Mouse (Mus musculus) cerebellum, adult 2 months (tissue): Measurements from ENCODE around the gene Sorl1.

Source experiments
- CTCF ChIP-seq: fragments of 200-500 bp; IDR thresholded peaks from 2 replicates; pipeline ENCODE4 v1.5.1; 2011; ENCODE audit warnings: low read depth, mild to moderate bottlenecking, control low read depth, low read length, moderate library complexity, borderline replicate concordance; ENCODE audit not compliant: insufficient read depth
- POLR2A ChIP-seq: fragments of 200-500 bp; IDR thresholded peaks from 2 replicates; pipeline ENCODE4 v1.6.1; 2011; ENCODE audit warnings: low read length, control low read depth, borderline replicate concordance; ENCODE audit not compliant: insufficient read depth

GRCm38 (mm10) chr9:42094028-42094551 is 30.0 kb downstream of the Sorl1 start:
- TF ChIP-seq POLR2A (no peak), CTCF (no peak)
